8 mouse cellular contexts compared by ENCODE assay signal in the genomic region with DNA sequence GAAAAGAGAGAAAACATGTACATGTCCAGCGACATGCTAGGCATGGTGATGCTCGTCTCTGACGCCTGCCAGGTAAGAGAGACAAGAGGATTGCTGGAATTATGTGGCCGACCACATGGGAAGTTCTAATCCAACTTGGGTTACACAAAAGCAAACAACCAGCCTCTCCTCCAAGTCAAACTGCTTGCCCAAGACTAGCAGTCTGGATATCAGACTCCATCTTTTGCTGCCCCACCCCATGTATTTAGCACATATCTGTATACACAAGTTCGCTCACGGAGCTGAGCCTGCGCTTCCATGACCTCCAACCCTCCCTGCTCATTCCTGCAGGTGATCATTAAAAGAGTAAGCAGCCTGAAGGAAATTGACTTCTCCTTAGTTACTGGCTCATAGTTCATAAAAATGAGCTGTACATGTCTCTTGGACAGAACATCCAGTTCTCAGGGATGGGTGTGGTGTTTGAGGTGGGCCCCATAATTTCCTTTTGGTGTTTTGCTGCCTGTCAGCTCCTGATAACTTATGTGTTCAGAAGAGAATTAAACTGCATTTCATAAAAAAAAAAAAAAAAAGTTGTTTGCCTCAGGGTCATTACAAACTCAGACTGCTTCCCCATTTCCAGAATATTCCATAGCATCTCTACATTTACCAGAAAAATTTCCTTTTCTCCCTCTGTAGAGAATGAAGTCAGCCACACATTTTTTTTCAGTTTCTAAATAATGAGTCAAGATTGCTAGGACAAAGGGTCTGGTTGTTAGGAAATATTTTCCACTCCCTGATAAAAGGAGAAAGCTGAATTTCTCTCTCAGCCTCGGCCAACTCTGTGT. TPM values are rescaled to one million over a fixed set of nuclear protein-coding genes. Genes with fewer than 3 reads are reported as not detected.
DNase-seq lines count a peak whose midpoint lies in the region; ATAC-seq and TF ChIP-seq lines count a peak whose summit lies in the region.

No protein-coding gene starts in this region.

- 80% methylated on average over 8 of the region's 8 CpGs for WGBS in hindbrain, embryonic 16.5 days
- WGBS in midbrain, embryonic 10.5 days = 81% methylated on average over 8 of the region's 8 CpGs

- H3K36me3 ChIP-seq in hindbrain, embryonic 16.5 days (ENCODE audit: control insufficient read depth, insufficient read depth, low read length) = no peaks in the 10 kb centered on the region
- no peaks in the 10 kb centered on the region for H3K36me3 ChIP-seq in midbrain, embryonic 10.5 days

- peak; percentile 16 for DNase-seq in kidney, adult 18-20 months
- no peak for DNase-seq in kidney, postnatal 4 days
- DNase-seq in midbrain, embryonic 10.5 days (ENCODE audit: low spot score) = no peak
- DNase-seq in adrenal gland, postnatal 4 days (ENCODE audit: low spot score in 2 of 2) = no peak
- no peak for DNase-seq in left cerebral cortex, adult 18-20 months (ENCODE audit: low spot score in 2 of 2)
- no peak for DNase-seq in embryo, embryonic 10.5 days (ENCODE audit: low spot score)

- peak overlapping the region; percentile 56 for H3K9ac ChIP-seq in hindbrain, embryonic 16.5 days (ENCODE audit: low read depth, low read length)

- peak overlapping the region; percentile 14; the same call in 1 of the 2 replicates for H3K27ac ChIP-seq in embryonic fibroblast, embryonic 13.5 days (ENCODE audit: insufficient read depth, low read length)
- H3K27ac ChIP-seq in hindbrain, embryonic 16.5 days (ENCODE audit: low read depth, low read length) = peak overlapping the region; percentile 66
- peak overlapping the region; percentile 86 for H3K27ac ChIP-seq in midbrain, embryonic 10.5 days (replicated peaks)

- no peak for ATAC-seq in hindbrain, embryonic 16.5 days

- TF ChIP-seq CTCF in embryonic fibroblast, embryonic 13.5 days (IDR thresholded peaks at IDR 0.05; ENCODE audit: borderline replicate concordance, insufficient read depth, low read length) = no peak

- 0 out of 2 replicates have a peak, but pooled peaks cover 3% of the 10 kb centered on the region for H3K4me1 ChIP-seq in embryonic fibroblast, embryonic 13.5 days (ENCODE audit: control insufficient read depth, insufficient read depth, low read length)
- H3K4me1 ChIP-seq in hindbrain, embryonic 16.5 days (ENCODE audit: control insufficient read depth, insufficient read depth, low read depth, low read length) = peaks cover 5% of the 10 kb centered on the region
- H3K4me1 ChIP-seq in midbrain, embryonic 10.5 days = peaks cover 18% of the 10 kb centered on the region

- no peak for TF ChIP-seq POLR2A in embryonic fibroblast, embryonic 13.5 days (IDR thresholded peaks at IDR 0.05; ENCODE audit: low read depth, low read length)

- no peak overlapping the region for H3K4me3 ChIP-seq in embryonic fibroblast, embryonic 13.5 days (ENCODE audit: insufficient read depth, low read length)
- peak overlapping the region; percentile 80 for H3K4me3 ChIP-seq in hindbrain, embryonic 16.5 days (ENCODE audit: low read length)
- peak overlapping the region; percentile 82 for H3K4me3 ChIP-seq in midbrain, embryonic 10.5 days

- peaks cover 4% of the 10 kb centered on the region for H3K27me3 ChIP-seq in hindbrain, embryonic 16.5 days (replicated peaks; ENCODE audit: control insufficient read depth, insufficient read depth, low read length)
- H3K27me3 ChIP-seq in midbrain, embryonic 10.5 days (ENCODE audit: low read depth, poor library complexity, severe bottlenecking) = peaks cover 45% of the 10 kb centered on the region

- no peaks in the 10 kb centered on the region for H3K9me3 ChIP-seq in hindbrain, embryonic 16.5 days (ENCODE audit: control insufficient read depth, low read length)
- H3K9me3 ChIP-seq in midbrain, embryonic 10.5 days (replicated peaks) = no peaks in the 10 kb centered on the region

- H3K4me2 ChIP-seq in hindbrain, embryonic 16.5 days (ENCODE audit: low read length) = peak overlapping the region; percentile 64

RNA-seq across cellular contexts. Expression of gene A930018P22Rik, which starts 0.7 kb away (rescaled TPM):
- not detected in 2 replicates for polyA plus RNA-seq in embryonic fibroblast, embryonic 13.5 days (2011; ENCODE audit: insufficient read length, low read depth, missing spikeins)
- not detected in 2 replicates for polyA plus RNA-seq in hindbrain, embryonic 16.5 days (2015; fragmentation: Nextera tagmentation; extraction: Ambion mirVana)
- polyA plus RNA-seq in midbrain, embryonic 10.5 days (2016; fragmentation: Nextera tagmentation; extraction: Ambion mirVana) = 0.25 TPM in 1 of 2 replicates, not detected in the other
- 1 to 10 TPM in 1 of 2 experiments, under 1 TPM in 1; 0.76 to 1.2 TPM for total RNA-seq in adrenal gland, postnatal 4 days (2021)
- not detected for total RNA-seq in left cerebral cortex, adult 18-20 months (2021)

RNA-seq across cellular contexts. Expression of gene Cd59a, which starts 26.3 kb away (rescaled TPM):
- 52.5 and 67.1 TPM in 2 replicates for polyA plus RNA-seq in embryonic fibroblast, embryonic 13.5 days (2011; ENCODE audit: insufficient read length, low read depth, missing spikeins)
- 15.3 and 18.4 TPM in 2 replicates for polyA plus RNA-seq in hindbrain, embryonic 16.5 days (2015; fragmentation: Nextera tagmentation; extraction: Ambion mirVana)
- 25.5 and 26.5 TPM in 2 replicates for polyA plus RNA-seq in midbrain, embryonic 10.5 days (2016; fragmentation: Nextera tagmentation; extraction: Ambion mirVana)
- total RNA-seq in adrenal gland, postnatal 4 days (2021) = 10 to 100 TPM; 26.6 to 28.4 TPM
- total RNA-seq in left cerebral cortex, adult 18-20 months (2021) = 1 to 10 TPM; 3.9 to 6.2 TPM

RNA-seq across cellular contexts. Expression of gene Cd59b, which starts 52.2 kb away (rescaled TPM):
- polyA plus RNA-seq in embryonic fibroblast, embryonic 13.5 days (2011; ENCODE audit: insufficient read length, low read depth, missing spikeins) = 3.4 and 3.5 TPM in 2 replicates
- polyA plus RNA-seq in hindbrain, embryonic 16.5 days (2015; fragmentation: Nextera tagmentation; extraction: Ambion mirVana) = 2.6 and 3.0 TPM in 2 replicates
- polyA plus RNA-seq in midbrain, embryonic 10.5 days (2016; fragmentation: Nextera tagmentation; extraction: Ambion mirVana) = 3.6 and 5.4 TPM in 2 replicates
- 1 to 10 TPM; 1.9 to 3.1 TPM for total RNA-seq in adrenal gland, postnatal 4 days (2021)
- total RNA-seq in left cerebral cortex, adult 18-20 months (2021) = 1 to 10 TPM in 1 of 2 experiments, under 1 TPM in 1; 0.91 to 2.2 TPM

RNA-seq across cellular contexts. Expression of gene Gm10799, which starts 53.5 kb away (rescaled TPM):
- polyA plus RNA-seq in embryonic fibroblast, embryonic 13.5 days (2011; ENCODE audit: insufficient read length, low read depth, missing spikeins) = not detected in 2 replicates
- not detected in 2 replicates for polyA plus RNA-seq in hindbrain, embryonic 16.5 days (2015; fragmentation: Nextera tagmentation; extraction: Ambion mirVana)
- polyA plus RNA-seq in midbrain, embryonic 10.5 days (2016; fragmentation: Nextera tagmentation; extraction: Ambion mirVana) = not detected in 2 replicates
- not detected for total RNA-seq in adrenal gland, postnatal 4 days (2021)
- not detected for total RNA-seq in left cerebral cortex, adult 18-20 months (2021)

RNA-seq across cellular contexts. Expression of gene Gm10912, which starts 56.3 kb away (rescaled TPM):
- polyA plus RNA-seq in embryonic fibroblast, embryonic 13.5 days (2011; ENCODE audit: insufficient read length, low read depth, missing spikeins) = not detected in 2 replicates
- polyA plus RNA-seq in hindbrain, embryonic 16.5 days (2015; fragmentation: Nextera tagmentation; extraction: Ambion mirVana) = not detected in 2 replicates
- polyA plus RNA-seq in midbrain, embryonic 10.5 days (2016; fragmentation: Nextera tagmentation; extraction: Ambion mirVana) = 0.06 TPM in 1 of 2 replicates, not detected in the other
- under 1 TPM; 0.22 to 0.31 TPM for total RNA-seq in adrenal gland, postnatal 4 days (2021)
- under 1 TPM; 0.21 to 0.44 TPM for total RNA-seq in left cerebral cortex, adult 18-20 months (2021)

Comparison
In these comparisons a context has a peak if more than half of its experiments do, and no peak if none do; other contexts are left out.
1. H3K27ac ChIP-seq: peak in every context shown above with its lines; median percentile 86 in midbrain, embryonic 10.5 days; 66 in hindbrain, embryonic 16.5 days; 14 in embryonic fibroblast, embryonic 13.5 days.